Mouse (Mus musculus): ENCODE results near the gene Notch2.

DNA sequence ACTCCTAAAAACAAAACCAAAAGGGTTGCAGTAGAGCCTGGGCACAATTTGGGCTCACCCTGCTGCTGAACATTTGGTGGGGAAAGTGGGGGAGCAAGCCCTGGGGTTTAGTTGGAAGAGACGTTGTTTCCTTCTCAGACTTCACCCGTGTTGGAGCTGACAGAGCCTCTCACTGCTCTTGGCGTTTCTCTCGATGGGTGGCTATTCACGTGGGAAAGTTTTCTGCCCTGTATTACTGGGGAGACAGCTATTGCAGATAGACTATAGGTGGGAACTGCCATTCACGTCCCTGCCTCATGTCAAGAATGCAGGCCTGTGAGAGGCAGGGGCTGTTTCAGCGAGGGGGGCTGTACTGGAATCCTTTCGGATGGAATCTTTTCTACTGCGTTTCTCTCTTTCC is 50.5 kb downstream of the Notch2 start:
- TF ChIP-seq CTCF (IDR thresholded peaks at IDR 0.05) (no peak), EP300 (IDR thresholded peaks at IDR 0.05) (no peak)

All from lung, postnatal 0 days (tissue).